Mouse (Mus musculus) T-helper 2 cell (primary cell): Measurements from ENCODE around the gene 1110004F10Rik.

ENCODE experiments used
- in situ Hi-C: fragments of 300-600 bp; cut with MboI, MseI; formaldehyde crosslinking; loops from one replicate; pipeline ENCODE4 v1.15.1; 2025; ENCODE audit warnings: high pct_unique_total_duplicates

Gene 1110004F10Rik

DNA sequence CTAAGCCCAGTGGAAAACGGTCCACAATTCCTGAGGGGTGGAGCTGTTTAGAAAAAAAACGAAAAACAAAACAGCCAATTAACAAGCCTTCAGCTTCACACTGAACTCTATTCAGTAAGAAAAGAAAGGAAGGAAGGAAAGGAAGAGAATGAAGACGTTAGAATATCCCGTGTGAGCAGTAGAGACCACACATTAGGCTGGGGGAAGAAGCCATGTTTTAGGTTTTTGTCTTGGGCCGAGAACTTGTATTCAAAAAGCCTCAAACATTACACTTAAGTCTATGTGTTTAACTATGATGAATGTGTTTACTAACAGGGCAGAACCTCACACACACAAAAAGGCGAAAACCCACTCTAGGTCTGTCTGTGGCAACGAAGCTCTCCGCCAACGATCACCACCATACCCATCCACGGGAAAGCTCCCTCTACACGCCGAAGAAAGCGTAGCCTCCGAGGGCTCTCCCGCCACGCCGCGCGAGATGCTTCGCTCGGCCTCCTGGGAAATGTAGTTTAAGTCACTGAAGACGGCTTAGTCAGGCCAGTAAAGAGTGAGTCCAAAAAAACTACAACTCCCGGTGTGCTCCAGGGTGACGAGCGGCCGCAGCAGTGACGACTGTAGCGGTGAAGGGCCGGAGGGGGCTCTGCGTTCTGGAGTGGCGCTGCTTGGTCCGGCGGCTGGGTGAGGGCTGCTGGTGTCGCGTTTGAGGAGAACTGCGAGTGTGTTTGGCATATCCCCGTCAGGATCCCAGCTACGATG, 53.7 kb downstream of the 1110004F10Rik start:
- in situ Hi-C loops: no loop called here

DNA sequence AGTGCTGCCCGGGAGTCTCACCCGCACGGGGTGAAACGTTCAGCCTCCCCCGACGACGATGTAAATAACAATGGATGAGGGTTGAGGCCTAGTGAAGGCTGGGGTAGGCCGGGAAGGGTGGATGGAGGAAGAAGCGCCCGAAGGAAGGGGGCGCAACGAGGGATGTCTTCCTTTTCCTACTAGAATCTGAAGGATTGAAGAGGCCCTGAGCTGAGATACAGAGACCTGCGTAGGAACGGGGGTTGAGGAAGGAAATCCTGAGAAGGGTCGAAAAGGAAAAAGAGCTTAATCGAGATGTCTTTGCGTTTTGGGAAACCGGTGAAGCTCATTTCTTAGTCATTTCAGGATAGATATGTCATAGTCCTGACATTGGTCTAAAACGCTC, 54.3 kb downstream of the 1110004F10Rik start:
- in situ Hi-C loops: no loop called here

- in situ Hi-C loops: no loop called here
Measured at GRCm38 (mm10) chr7:116099952-116100528, 60.8 kb downstream of the 1110004F10Rik start.

- in situ Hi-C loops: no loop called here
Measured at GRCm38 (mm10) chr7:116103091-116103490, 63.9 kb downstream of the 1110004F10Rik start.

- in situ Hi-C loops: no loop called here
Measured at GRCm38 (mm10) chr7:116110661-116111060, 71.5 kb downstream of the 1110004F10Rik start.

GRCm38 (mm10) chr7:116111546-116111945, 72.3 kb downstream of the 1110004F10Rik start:
- in situ Hi-C loops: no loop called here

- in situ Hi-C loops: no loop called here
Measured at GRCm38 (mm10) chr7:116115216-116115930, 76.2 kb downstream of the 1110004F10Rik start.

- in situ Hi-C loops: no loop called here
Measured at GRCm38 (mm10) chr7:116115991-116116390, 76.8 kb downstream of the 1110004F10Rik start.

DNA sequence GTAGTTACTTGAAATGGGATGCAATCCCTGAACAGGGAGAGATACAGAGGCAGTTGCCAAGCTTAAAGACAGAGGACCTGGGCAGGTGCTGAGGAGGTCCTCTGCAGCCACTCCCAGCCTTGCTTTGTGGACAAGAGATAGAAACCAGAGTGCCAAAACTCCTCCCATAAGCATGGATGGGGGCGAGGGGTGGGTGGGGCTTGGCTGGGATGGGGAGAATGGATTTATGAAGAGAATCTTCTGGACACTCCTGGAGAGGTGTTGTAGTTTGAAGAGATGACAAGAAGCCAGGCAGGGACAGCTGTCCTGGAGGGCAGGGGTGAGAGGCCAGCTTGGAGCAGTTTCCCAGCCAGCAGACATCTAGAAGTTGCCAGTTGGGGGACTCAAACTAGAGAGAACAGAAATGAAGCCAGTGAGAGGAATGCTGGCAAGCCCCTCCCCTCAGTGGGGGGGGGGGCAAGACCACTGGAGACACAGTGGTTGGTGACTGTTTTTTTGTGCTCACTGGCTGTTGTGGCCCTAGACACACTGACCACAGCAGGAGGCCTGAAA, 80.2 kb downstream of the 1110004F10Rik start:
- in situ Hi-C loops: no loop called here

- in situ Hi-C loops: no loop called here
Measured at GRCm38 (mm10) chr7:116120737-116121136, 81.5 kb downstream of the 1110004F10Rik start.

DNA sequence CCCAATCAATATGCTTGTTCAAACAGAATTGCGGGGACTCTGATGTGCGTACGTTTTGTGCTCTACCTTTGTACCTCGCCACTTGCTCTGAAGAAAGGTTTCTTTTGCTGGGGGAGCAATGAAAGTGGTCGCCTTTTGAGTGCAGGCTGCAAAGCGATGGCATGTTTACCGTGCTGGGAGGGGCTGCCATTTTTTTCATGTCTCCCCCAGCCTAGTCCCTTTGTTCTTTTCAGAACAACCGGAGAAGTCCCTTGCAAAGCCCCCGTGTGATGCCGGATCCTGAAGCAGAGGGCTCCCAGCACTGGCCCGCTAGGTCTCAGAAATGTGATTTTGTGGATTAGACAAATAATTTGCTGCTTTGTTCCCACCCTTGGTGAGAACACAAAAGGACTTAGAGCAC, 82.0 kb downstream of the 1110004F10Rik start:
- in situ Hi-C loops: no loop called here

DNA sequence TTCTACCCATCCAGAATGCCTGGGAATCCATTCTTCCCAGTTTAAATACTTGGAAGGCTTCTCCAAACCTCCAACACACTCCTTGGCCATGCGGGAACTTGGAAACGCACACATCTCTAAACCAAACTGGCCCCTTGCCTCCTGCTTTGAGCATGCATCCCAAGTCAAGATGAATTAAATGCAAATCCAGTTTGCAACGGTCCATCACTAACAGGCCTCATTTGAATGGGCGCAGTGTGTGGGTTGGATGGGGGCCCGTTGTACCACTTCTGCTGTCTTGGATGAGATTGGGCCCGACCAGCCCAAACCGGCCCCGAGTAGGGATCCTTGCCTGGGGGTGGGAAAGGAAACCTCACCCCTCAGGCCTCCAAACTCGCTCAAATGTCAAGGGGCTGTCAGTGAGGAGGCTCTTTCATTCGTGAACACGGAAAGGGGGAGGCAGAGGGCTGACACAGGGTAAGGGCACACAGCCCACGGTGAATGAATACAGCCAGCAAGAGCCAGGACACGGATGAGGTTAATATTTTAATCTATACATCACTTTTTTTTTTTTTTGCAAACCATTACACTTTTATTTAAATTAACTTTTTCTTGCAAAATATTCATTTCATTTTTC, 83.9 kb downstream of the 1110004F10Rik start:
- in situ Hi-C loops: no loop called here

- in situ Hi-C loops: no loop called here
Measured at GRCm38 (mm10) chr7:116123597-116123985, 84.4 kb downstream of the 1110004F10Rik start.

- in situ Hi-C loops: no loop called here
Measured at GRCm38 (mm10) chr7:116124057-116124456, 84.9 kb downstream of the 1110004F10Rik start.

DNA sequence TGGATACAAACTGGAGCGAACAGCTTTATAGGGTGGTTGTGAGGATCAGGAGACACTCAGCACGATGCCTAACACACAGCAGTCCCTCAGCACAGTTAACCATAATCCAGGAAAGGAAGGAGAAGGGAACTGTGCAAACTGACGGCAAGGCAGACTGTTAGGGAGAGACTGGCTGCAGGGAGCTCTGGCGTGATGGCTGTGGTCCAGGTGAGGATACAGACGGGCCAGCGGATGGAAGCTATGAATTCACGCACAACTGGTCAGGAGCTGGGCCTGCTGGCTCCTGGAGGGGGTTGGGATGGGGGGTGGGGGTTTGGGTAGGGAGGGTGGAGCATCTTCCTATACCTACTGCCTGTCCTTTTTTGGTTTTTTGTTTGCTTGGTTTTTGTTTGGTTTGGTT, 86.5 kb downstream of the 1110004F10Rik start:
- in situ Hi-C loops: no loop called here

DNA sequence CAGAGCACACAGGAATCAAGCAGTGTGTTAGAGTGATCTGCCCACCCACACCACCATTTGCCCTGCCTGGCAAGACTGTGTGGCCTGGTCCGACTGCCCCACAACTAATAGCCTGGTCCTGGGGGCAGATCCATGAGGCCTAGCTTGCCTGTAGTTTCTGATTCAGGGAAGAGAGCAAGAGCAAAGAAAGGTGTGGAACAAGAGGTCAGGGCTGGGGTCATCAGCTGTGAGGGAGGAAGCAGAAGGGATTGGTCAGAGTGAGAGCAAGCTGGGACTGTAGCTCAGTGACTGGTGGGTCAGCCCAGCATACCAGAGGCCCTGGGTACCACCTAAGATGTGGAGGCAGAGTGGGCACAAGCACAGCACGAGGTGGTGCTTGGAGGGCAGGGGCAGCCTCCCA, 87.9 kb downstream of the 1110004F10Rik start:
- in situ Hi-C loops: no loop called here

DNA sequence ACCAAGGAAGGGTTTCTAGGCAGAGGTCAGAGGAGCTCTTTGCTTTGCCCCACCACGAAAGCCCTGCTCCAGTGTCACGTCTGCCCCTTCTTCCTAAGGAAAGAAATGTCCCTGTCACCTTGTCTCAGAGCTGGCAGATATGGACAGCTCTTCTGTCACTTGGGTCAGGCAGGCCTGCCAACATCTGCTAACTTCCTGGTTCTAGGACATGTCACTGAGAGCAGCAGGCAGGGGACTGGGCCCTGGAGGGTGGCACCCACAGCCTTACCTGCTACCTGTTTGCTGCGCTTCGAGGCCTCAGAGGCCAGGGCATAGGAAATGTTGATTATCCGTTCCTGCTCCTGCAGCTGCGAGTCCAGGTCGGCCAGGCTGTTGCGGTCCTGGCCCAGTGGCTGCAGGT, 89.1 kb downstream of the 1110004F10Rik start:
- in situ Hi-C loops: no loop called here

GRCm38 (mm10) chr7:116129374-116129773, 90.2 kb downstream of the 1110004F10Rik start:
- in situ Hi-C loops: no loop called here

DNA sequence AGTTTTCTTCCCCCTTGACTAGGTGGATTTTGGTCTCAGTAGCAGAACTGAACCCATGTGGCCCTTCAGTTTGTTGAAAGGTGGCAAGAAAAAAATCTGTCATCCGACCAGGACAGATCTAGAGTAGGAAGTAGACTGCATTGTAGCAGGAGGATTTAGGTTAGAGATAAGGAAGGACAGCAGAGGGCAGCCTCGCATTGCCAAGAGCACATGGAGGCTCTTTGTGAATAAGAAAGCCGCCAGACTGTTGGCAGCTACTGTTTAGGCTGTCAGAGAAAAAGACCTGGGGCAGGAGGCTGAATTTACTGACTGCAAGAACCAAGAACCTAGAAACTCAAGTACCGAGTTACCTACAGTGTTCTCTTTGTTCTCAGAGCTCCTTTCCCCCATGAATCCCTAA, 92.2 kb downstream of the 1110004F10Rik start:
- in situ Hi-C loops: no loop called here

DNA sequence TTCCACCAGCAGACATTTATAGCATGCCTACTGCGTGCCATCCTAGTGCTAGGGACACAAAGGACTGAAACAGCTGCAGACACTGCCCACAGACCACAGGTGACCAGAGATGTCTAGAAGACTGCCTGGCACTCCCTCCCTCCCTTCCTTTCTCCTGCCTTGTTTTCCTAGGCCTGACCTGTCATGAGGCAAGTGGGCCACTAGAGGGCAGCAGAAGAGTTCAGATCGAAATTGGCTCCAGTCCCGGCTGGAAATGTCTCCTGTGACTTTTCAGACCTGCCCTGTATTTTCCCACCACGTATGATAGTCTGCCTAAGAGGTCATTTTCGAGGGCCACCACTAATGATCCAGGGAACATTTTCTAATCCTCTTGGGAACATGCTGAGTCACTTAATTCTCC, 92.9 kb downstream of the 1110004F10Rik start:
- in situ Hi-C loops: no loop called here

DNA sequence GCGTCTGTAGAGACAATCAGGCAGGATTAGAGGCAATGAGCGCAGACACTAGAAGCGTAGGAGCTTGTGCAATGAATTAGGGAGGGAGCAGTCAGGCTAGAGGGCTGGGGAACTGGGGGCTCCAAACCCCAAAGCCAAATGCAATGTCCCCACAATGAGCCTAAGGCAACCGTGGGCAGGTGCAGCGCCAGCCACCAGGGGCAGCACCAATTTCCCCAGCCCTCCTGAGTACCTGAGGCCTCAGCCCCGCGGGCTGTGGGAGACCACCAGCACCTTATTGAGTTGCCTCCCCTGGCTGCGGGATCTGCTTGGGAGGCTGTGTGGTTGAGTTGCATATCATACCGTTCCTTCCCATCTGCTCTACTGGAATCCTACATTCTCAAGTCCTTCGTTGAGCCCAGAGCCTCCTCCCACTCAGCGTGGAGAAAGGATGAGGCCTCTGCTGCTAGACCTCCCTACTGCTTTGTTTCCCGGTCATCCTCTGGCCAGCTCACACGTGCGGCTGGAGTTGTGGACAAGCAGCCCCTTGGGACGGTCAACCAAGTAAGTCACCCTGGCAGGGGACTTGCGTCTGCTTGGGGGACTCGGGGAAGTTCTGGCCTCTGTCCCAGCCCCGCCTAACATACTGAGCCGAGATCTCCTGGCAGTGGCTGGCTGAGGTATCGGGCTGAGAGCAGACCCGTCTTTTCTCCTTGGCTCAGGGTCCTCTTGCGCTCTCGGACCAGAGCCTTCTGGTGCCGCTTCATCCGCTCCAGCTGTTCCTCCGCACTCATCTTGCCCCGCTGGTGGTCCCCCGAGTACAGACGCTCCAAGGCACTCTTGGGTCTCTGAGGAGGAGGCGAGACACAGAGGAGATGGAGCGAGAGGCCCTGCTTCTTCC, 95.5 kb downstream of the 1110004F10Rik start:
- in situ Hi-C loops: no loop called here
